Mouse (Mus musculus) neutrophil, adult 83 days (primary cell): Measurements from ENCODE around the gene Fbxo40. TPM values are rescaled to one million over a fixed set of nuclear protein-coding genes. Genes with fewer than 3 reads are reported as not detected.

Experiments used
- total RNA-seq, 2 experiments: library from RNA; stranded (reverse); gene quantifications; one replicate each; pipeline ENCODE4 v1.2.4; 2023

The Fbxo40 gene
- under 1 TPM in 1 of 2 experiments, not detected in 1; 0.88 TPM for total RNA-seq

DNA sequence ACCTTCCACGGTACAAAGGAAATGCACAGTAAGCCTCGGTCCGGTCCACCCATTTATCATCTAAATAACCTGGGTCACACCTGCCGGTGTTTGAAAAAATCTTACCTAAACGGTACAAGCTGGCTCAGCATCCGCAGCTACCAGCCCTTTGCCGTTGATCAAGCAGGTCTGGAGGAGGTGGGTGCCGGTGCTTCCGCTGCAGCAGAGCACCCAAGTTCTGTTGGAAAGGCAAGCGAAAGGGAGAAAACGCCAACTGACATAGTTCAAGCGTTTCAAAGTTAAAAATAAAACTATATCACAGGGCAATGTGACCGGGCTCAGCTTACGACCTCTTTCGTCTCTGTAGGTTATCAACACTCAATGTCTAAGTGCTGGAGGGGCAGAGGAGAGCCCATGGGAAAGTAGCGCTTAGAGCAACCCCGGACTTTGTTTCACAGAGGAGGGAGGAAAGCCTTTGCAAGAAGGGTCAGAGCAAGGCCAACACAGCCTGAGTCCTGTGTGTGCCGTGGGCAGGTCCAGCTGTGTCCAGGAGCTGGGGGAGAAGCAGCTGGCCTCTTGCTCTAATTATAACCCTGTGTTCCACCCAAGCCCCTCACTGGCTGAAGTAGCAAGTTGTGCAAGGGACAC is at the start of gene Fbxo40:
Fbxo40 (minus strand) TSS at position 469 of the 627 bp plus-strand sequence.

GRCm38 (mm10) chr16:37011061-37011921 is 21.0 kb upstream of the Fbxo40 start, which contains the start of gene Polq:
Gene Polq (plus strand): TSS chr16:37011786.

DNA sequence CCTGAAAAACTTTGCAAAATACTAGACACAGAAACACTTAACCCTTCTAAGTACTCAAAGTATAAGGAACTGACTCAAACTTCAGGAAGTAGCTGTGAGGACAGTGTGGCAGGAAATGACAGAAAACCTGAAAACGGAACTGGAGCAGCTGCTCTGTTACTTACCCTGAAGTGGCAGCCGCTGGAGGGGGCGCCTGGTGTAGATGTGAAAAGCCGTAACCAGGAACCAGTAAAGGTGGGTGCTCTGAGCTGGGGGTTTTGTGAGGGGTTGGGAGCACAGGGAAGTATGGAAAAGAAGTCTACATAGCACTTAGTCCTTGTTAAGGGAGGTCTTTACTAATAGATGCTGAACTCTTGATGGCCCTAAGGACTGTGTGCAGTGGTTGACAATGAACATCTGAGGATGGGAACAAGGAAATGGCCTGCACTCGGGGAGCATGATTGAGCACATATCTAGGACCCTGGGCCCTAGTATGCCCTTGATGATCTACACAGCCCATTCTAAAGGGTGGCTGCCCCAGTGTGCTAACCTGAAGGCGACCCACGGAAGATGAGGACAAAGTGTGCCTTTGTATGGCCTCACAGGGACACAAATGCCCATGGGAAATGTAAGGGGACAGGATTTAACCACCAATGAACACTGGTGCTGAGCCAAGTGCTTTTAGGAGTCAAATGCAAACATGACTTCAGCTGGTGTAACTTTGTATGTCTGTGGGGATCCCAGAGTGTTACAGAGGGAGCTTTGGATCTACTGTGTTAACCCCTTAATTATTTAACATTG is 55.2 kb downstream of the Fbxo40 start, which contains the start of gene Hcls1:
Hcls1 (plus strand) TSS at position 143 of the 780 bp plus-strand sequence.

Other genes with a start within 250 kb of the Fbxo40 start
- 1 to 10 TPM; 1.1 to 2.8 TPM for gene Slc15a2, start 205.5 kb downstream of the Fbxo40 start, total RNA-seq
- 1 to 10 TPM; 2.3 to 5.8 TPM for gene Iqcb1, start 162.1 kb downstream of the Fbxo40 start, total RNA-seq
- 1 to 10 TPM; 3.4 to 4.1 TPM for gene Eaf2, start 115.5 kb downstream of the Fbxo40 start, total RNA-seq
- 10 to 100 TPM; 29.6 to 34.2 TPM for gene Golgb1, start 115.3 kb downstream of the Fbxo40 start, total RNA-seq
- 100 to 1,000 TPM; 370 to 410 TPM for gene Hcls1, start 55.5 kb downstream of the Fbxo40 start, total RNA-seq
- gene Polq, start 21.3 kb upstream of the Fbxo40 start, total RNA-seq: 10 to 100 TPM; 12.1 to 13.5 TPM